Mouse (Mus musculus) Patski (cell line): ENCODE measurements around the gene Abcc8. TPM values are rescaled to one million over a fixed set of nuclear protein-coding genes. Genes with fewer than 3 reads are reported as not detected.

Source experiments
- ATAC-seq: fragments of 100-300 bp; one replicate; pipeline ENCODE4 v1.8.0; 2021
- CTCF ChIA-PET: fragments of 350-600 bp; sonication (Branson Sonifier 250); formaldehyde crosslinking; loops from one replicate; lab custom pipeline; 2022; ENCODE audit warnings: inconsistent platforms; lab: Charles Lee
- POLR2A ChIA-PET: fragments of 350-600 bp; sonication (Branson Sonifier 250); formaldehyde crosslinking; loops from one replicate; lab custom pipeline; 2022; ENCODE audit warnings: antibody characterized with exemption, inconsistent platforms; lab: Charles Lee
- DNase-seq: peaks from one replicate; pipeline ENCODE4 v3.0.0-alpha.2; 2011; ENCODE audit warnings: low read depth, low spot score
- H3K27me3 ChIP-seq: fragments of 371-371 bp; one replicate; pipeline ENCODE4 v1.5.1; 2021
- CTCF ChIP-seq: fragments of 100-300 bp; IDR thresholded peaks from one replicate; pipeline ENCODE4 v1.5.1; 2021
- in situ Hi-C: fragments of 300-500 bp; cut with MboI; formaldehyde crosslinking; loops from 3 replicates; pipeline ENCODE4 v1.11.1; 2018; ENCODE audit warnings: low pct_unique_long_range_greater_than_20kb, mixed read lengths
- polyA plus RNA-seq: library from polyadenylated mRNA; unstranded; gene quantifications from one replicate; pipeline ENCODE4 v1.2.3, GENCODE M21; 2021

Gene Abcc8
- polyA plus RNA-seq, 1 experiment from 2014 or later: not detected

DNA sequence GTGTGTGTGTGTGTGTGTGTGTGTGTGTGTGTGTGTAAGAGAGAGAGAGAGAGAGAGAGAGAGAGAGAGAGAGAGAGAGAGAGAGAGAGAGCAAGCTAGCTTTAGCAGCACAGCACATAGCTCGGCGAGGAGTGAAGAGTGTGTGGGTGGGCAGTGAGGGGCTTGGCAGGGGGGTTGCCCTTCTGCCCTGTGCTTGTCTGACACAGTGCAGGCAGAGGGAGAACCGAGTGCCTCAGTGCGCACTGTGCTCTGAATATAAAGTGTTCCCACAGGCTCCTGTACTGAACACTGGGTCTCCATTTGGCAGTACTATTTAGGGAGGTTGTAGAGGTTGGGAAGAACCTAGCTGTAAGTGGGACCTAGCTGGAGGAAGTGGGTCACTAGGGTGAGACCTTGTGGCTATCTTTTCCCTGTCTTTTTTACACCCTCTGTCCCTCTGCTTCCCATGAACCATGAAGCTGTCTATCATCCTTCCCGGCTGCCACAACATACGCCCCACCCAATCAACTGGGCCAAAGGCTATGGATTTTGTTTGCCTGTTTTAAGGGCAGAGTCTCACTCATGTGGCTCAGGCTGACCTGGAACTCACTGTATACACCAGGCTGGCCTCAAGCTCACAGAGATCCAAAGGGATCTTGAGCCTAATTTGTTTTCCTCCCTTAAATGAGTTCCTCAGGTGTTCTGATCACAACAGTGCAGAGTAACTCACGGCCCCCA, 50.2 kb downstream of the Abcc8 start:
- H3K27me3 ChIP-seq: no peaks in the 10 kb centered on the region
- no peak for TF ChIP-seq CTCF
- in situ Hi-C loops: no loop called here
- no peak for ATAC-seq
- DNase-seq: no peak
- ChIA-PET CTCF (no interaction called here), POLR2A (no interaction called here)

DNA sequence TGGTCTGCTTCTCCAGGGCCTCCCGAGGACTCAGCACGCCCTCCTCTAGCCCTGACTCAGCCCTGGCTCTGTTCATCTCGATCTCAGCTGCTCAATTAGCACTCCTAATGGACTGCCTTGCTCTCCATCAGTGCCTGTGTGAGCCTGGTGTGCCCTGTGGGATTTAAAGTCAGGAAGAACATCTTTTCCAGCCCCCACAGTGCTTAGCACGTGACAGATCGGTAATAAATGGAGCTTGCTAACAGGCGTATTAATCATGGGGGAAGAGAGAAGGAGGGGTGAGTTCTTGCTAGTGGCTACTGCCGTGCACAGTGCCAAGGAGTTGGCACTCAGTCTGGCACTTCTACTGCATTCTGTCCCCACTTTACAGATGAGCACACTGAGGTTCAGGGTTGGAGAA, 51.6 kb downstream of the Abcc8 start:
- DNase-seq (no peak), ATAC-seq (no peak)
- ChIA-PET CTCF (no interaction called here), POLR2A (no interaction called here)
- no peak for TF ChIP-seq CTCF
- H3K27me3 ChIP-seq: no peaks in the 10 kb centered on the region
- in situ Hi-C loops: no loop called here

DNA sequence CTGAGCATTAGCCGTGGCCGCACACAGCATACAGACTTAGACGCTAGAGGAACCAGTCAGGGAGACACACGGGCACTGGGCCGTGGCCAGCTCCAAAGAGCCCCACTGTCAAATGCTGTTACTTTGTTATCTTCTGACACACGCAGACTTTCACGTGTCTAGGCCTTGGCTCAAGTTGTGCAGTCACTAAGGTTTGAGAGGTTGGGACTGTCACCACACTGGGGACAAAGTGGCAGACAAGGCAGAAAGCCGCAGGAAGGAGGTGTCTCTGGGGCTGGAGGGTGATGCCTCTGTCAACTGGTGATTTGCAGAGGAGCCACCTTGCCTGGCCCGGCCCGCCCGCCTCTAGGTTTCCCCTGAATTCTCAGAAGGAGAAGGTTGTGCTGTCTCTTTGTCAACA, 54.5 kb downstream of the Abcc8 start:
- in situ Hi-C loops: no loop called here
- TF ChIP-seq CTCF: no peak
- CTCF ChIA-PET: interaction anchor here (1.3 kb wide), 1 partner anchor 10 kb away, joined by 4 read pairs; no protein-coding TSS in a partner anchor
- DNase-seq (no peak), ATAC-seq (no peak)
- H3K27me3 ChIP-seq: no peaks in the 10 kb centered on the region
- POLR2A ChIA-PET: interaction anchor here (0.6 kb wide), 1 partner anchor 441 kb away, joined by 3 read pairs; no protein-coding TSS in a partner anchor

DNA sequence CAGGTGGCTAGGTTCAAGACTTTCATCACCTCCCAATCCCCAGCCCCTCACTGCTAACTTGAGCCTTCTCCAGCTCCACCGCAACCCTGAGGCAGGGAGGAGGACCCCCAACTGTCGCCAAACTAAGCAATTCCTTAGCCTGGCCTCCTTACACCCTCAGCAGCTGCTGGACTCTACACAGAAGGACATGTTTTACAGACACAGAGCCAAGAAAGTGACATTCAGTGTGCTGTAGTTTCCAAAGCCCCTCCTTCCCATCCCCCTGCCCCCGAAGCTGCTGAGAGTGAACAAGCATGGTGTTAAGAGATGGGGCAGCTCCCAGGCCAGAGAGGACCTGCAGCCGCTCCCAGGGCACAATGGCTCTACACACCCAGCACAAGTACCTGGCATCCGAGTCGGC, 55.4 kb downstream of the Abcc8 start:
- ATAC-seq (no peak), DNase-seq (no peak)
- no peaks in the 10 kb centered on the region for H3K27me3 ChIP-seq
- CTCF ChIA-PET: no interaction called here
- no peak for TF ChIP-seq CTCF
- in situ Hi-C loops: no loop called here
- POLR2A ChIA-PET: no interaction called here

DNA sequence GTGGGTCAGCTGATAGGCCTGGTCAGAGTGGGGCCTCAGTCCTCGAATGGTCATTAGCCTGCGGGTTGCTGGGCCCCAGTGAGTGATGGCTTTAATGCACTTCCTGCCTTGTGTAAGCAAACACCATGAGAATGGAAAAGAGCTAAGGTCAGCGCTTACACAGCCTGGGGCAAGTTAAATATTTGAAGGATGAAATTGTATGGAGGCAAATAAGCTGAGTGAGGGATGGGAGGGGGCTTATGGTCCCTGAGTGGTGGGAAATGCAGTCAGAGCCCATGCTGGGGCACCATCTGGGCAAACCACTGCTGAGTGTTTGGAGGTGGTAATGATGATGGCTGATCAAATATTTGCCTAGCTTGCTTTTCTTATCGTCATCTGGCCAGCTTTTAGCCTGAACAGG, 56.9 kb downstream of the Abcc8 start:
- ATAC-seq (no peak), DNase-seq (no peak)
- in situ Hi-C loops: no loop called here
- ChIA-PET CTCF (no interaction called here), POLR2A (no interaction called here)
- TF ChIP-seq CTCF: no peak
- H3K27me3 ChIP-seq: no peaks in the 10 kb centered on the region

DNA sequence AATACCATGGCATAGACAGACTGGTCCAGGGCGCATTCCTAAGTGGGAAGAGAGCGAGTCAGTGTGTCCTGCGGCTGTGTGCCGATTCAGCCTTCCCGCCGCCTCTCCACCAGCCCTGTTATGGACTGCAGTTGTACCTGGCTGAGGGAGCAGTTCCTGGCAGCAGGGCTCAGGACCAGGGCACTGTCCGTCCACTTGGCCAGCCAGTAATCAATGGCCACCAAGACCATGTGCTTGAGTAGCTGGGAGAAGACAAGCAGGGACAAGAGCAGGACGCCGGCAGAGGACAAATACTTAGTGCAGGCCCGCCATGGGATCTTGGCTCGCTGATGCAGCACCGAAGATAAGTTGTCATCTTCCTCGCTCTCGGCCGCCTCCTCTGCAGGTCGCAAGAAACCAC, 62.8 kb downstream of the Abcc8 start:
- in situ Hi-C loops: no loop called here
- POLR2A ChIA-PET: no interaction called here
- no peaks in the 10 kb centered on the region for H3K27me3 ChIP-seq
- CTCF ChIA-PET: no interaction called here
- ATAC-seq (no peak), DNase-seq (no peak)
- TF ChIP-seq CTCF: no peak

DNA sequence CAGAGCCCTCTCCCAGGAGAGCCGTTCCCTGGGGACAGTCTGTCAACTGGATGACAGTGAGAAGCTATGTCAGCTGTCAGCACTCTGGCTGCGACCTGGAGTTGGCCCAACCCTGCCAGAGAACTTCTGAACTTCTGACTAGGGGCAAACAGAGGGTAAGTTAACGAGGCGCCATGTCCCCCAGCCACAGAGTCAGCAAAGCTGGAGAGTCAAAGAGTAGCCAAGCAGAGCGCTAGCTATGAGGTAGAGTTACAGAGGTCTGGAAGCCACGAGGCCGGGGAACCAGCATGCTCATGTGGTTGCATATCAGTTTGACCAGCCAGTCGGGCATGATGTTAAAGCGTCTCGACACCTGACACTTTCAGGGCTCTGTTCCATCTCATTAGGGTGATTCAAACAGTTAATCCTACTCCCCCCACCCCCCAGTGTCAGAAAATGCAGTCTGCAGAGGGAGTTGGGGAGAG, 63.7 kb downstream of the Abcc8 start:
- ATAC-seq (no peak), DNase-seq (no peak)
- ChIA-PET POLR2A (interaction anchor here (1.3 kb wide), 1 partner anchor 10 kb away, joined by 3 read pairs; no protein-coding TSS in a partner anchor), CTCF (interaction anchor here (0.9 kb wide), 1 partner anchor 10 kb away, joined by 4 read pairs; no protein-coding TSS in a partner anchor)
- in situ Hi-C loops: no loop called here
- H3K27me3 ChIP-seq: no peaks in the 10 kb centered on the region
- TF ChIP-seq CTCF: no peak

DNA sequence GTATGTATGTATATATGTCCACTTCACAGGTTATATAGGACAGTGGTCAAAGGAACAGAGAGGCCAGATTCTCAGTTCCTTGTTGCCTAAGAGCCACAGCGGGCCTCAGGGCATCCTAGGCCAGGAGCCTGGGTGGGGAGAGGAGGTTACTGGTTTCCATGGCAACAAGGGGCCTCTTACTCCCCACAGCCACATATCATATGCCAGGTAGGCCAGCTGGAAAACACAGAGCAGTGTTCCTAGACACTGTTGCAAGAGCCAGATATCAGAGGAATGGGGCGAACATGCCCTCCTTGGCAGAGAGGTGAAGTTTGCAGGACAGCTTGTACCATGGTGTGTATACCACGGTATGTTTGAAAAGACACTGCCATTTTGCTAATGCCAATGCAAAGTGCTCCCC, 66.4 kb downstream of the Abcc8 start:
- no peak for TF ChIP-seq CTCF
- DNase-seq (no peak), ATAC-seq (no peak)
- POLR2A ChIA-PET: no interaction called here
- in situ Hi-C loops: no loop called here
- H3K27me3 ChIP-seq: peaks cover 11% of the 10 kb centered on the region
- CTCF ChIA-PET: no interaction called here

DNA sequence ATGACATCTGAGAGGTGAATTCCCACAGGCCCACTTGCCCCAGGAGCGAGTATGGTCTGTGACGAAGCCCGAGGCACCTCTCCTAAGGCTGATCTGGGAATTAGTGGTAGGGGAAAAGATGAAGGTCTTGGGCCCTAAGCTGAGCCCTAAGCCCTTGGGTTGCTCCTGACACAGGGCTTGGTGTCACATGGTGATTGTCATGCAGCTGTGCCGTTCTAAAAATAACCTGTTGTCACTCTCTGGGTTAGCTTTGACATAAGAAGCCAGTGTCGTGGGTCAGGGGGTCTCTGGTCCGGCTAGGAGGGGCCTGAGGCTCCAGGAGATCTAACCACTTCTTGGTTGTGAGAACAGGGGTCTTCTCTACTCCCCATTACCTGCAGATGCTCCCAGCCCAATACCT, 67.9 kb downstream of the Abcc8 start:
- in situ Hi-C loops: no loop called here
- DNase-seq (no peak), ATAC-seq (no peak)
- TF ChIP-seq CTCF: no peak
- POLR2A ChIA-PET: no interaction called here
- peaks cover 18% of the 10 kb centered on the region for H3K27me3 ChIP-seq
- CTCF ChIA-PET: no interaction called here

DNA sequence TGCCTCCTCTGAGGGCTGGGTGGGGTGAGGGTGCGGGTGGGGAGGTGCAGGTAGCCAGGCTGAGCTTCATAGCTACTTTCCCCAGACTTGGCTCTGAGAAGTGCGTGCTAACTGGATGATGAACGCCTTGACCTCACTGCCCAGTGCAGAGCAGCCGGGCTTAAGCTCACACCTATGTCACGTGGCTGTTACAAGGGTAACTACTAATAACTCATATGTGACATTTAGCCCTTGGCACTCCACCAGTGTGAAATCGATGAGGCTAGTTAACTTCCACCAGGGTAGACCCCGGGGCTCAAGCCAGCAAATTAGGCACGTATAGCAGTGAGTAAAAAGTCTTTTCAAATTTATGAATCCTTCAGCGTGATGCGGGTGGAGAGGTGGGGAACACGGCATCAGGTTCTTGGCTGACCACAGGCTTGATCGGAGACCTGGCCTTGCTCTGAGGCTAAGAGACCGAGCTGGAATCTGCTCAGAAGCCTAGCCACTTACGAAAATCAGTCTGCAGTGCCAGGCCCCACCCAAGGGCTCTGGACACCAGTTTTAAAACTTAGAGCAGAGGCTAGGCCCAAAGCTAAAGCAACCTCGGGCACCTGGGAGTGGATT, 68.5 kb downstream of the Abcc8 start:
- in situ Hi-C loops: no loop called here
- CTCF ChIA-PET: no interaction called here
- no peak for ATAC-seq
- POLR2A ChIA-PET: no interaction called here
- no peak for DNase-seq
- peaks cover 18% of the 10 kb centered on the region for H3K27me3 ChIP-seq
- no peak for TF ChIP-seq CTCF

DNA sequence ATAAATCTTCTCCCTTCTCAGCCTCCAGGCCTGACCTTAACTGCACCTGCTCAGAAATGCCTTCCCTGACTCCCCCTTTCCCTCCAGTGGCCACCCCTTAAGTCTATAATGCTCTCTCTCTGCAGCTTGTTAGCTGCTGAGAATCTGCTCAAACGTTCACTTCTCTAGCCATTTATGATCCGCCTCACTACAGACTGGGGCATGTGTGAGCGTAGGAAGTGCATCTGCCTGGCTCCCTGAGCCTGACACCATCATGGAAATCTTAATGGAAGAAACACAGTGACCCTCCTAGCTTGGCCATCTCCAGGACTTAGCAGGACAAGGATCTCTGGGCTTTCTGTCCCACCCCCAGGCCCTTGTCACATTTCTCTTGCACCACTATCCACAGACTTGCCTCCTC, 69.8 kb downstream of the Abcc8 start:
- H3K27me3 ChIP-seq: peaks cover 18% of the 10 kb centered on the region
- in situ Hi-C loops: no loop called here
- CTCF ChIA-PET: no interaction called here
- no peak for TF ChIP-seq CTCF
- DNase-seq: no peak
- POLR2A ChIA-PET: no interaction called here
- no peak for ATAC-seq
